Mouse (Mus musculus) testis, adult 2 months (tissue): ENCODE measurements at regions not wholly inside any gene's neighbourhood (a gene's known extent, or its start where the extent isn't known, plus 50 kb on each side); places are given as distances from the start of the nearest gene placed in this dataset.

Experiments
- CTCF ChIP-seq: fragments of 200-500 bp; IDR thresholded peaks from 2 replicates; pipeline ENCODE4 v1.5.1; 2012; ENCODE audit warnings: low read depth, mild to moderate bottlenecking, inconsistent platforms, low read length, moderate library complexity; ENCODE audit not compliant: control insufficient read depth, insufficient read depth, insufficient replicate concordance
- POLR2A ChIP-seq: fragments of 200-500 bp; IDR thresholded peaks from 2 replicates; pipeline ENCODE4 v1.6.1; 2012; ENCODE audit warnings: low read depth, mild to moderate bottlenecking, inconsistent platforms, low read length, moderate library complexity; ENCODE audit not compliant: control insufficient read depth

GRCm38 (mm10) chr10:85266148-85266547 lies 81.3 kb upstream of the Cry1 start:
- TF ChIP-seq CTCF (no peak), POLR2A (no peak)
